Mouse (Mus musculus): Measurements from ENCODE around the gene Vgf. TPM values are rescaled to one million over a fixed set of nuclear protein-coding genes. Genes with fewer than 3 reads are reported as not detected.
A peak's percentile ranks its signal among the peaks of the same experiment; 100 is the strongest.

Gene Vgf
- polyA plus RNA-seq, 1 experiment from 2014 or later, result 0.08 TPM

DNA sequence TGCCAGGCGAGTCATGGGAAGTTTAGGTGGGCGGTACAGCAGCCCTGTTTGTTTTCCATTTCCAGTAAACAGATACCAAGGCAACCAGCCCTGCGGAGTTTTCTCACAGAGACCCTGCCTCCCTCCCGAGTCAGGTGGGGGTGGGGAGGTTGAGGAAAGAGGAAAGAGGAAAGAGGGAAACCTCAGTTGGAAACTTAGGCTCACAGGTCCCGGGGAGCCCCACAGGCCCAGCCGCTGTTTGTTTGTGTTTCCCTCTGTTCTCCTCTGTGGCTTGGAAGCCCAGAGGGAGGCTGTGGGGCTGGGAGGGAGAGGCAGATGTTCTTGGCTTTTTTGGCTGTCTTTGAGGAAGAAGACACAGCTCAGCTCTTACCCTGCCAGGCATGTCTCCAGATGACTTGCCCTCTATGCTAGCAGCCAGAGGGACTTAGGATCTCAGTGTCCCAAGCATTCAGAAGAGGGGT, 48.0 kb downstream of the Vgf start:
- H3K4me1 ChIP-seq, result peaks cover 24% of the 10 kb centered on the region
- WGBS, result 30% methylated on average over 6 of the region's 6 CpGs
- no peak overlapping the region for H3K4me3 ChIP-seq
- ATAC-seq (ENCODE audit: low FRiP score, low read depth), result no peak
- no peaks in the 10 kb centered on the region for H3K9me3 ChIP-seq
- no peaks in the 10 kb centered on the region for H3K36me3 ChIP-seq
- no peaks in the 10 kb centered on the region for H3K27me3 ChIP-seq
- H3K4me2 ChIP-seq (replicated peaks), result no peak overlapping the region
- no peak overlapping the region for H3K27ac ChIP-seq
- no peak overlapping the region for H3K9ac ChIP-seq

DNA sequence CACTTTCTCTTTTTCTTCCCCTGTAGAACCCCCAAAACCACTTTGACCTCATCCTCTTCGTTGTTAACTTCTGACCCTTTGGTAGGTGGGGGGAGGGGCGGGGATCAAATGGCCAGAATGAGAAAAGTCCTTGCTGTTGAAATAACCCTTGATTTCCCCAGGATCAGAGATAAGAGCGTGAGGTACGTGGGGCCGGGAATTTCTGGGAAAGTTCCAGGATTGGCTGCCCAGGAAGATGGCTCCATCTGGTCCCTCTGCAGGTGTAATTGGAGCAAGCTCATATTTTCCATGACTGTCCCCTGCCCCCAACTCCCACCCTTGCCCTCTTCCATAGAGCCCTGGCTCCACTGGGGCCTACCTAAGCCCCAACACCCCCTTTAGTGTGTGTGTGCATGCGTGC, 49.5 kb downstream of the Vgf start:
- Histone ChIP-seq H3K27ac (0 out of 2 replicates have a peak overlapping the region, but pooled peaks have one; percentile 3), H3K36me3 (no peaks in the 10 kb centered on the region), H3K9me3 (no peaks in the 10 kb centered on the region), H3K9ac (no peak overlapping the region), H3K4me2 (replicated peaks) (no peak overlapping the region), H3K27me3 (no peaks in the 10 kb centered on the region), H3K4me1 (peaks cover 24% of the 10 kb centered on the region), H3K4me3 (no peak overlapping the region)
- WGBS, result 70% methylated on average over 6 of the region's 6 CpGs
- ATAC-seq (ENCODE audit: low FRiP score, low read depth), result no peak

DNA sequence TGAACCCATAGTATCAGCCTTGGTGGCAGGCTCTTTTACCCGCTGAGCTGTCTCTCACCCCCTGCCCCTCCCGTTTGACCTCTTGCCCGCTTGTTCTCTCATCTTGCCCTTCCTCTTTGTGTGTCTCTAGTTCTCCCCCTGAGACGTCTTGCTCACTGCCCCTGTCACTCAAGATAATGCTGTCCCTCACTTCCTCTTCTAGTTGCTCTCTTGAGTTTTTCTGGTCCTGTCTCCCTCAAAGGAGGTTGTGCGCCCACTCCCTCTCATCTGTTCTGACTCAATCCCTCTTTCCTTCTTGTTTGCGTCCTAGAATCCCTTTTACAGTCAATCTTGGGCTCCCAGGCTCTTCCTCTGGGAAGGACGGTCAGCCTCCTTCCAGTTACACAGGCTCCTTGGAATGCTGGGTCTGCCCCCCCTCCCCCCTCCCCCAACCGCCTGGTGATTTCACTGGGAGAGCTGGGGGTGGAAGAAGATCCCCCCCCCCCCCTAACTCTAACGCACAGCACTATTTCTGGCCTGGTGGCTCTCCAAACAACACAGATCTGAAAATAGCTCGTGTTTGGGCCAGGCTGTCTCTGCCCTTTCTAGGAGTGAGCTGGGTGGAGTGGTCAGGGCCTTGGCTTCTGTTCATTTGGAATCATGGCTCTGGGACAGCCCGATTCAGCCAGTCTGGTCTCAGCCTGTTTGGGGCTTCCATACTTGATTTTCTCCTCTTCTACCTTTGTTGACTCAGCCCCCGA, 50.2 kb downstream of the Vgf start:
- H3K36me3 ChIP-seq, result no peaks in the 10 kb centered on the region
- no peaks in the 10 kb centered on the region for H3K27me3 ChIP-seq
- no peaks in the 10 kb centered on the region for H3K9me3 ChIP-seq
- no peak for ATAC-seq (ENCODE audit: low FRiP score, low read depth)
- 0 out of 2 replicates have a peak overlapping the region, but pooled peaks have one; percentile 3 for H3K27ac ChIP-seq
- H3K4me3 ChIP-seq, result no peak overlapping the region
- H3K9ac ChIP-seq, result no peak overlapping the region
- H3K4me1 ChIP-seq, result peaks cover 24% of the 10 kb centered on the region
- no peak overlapping the region for H3K4me2 ChIP-seq (replicated peaks)
- 44% methylated on average over 12 of the region's 12 CpGs for WGBS

DNA sequence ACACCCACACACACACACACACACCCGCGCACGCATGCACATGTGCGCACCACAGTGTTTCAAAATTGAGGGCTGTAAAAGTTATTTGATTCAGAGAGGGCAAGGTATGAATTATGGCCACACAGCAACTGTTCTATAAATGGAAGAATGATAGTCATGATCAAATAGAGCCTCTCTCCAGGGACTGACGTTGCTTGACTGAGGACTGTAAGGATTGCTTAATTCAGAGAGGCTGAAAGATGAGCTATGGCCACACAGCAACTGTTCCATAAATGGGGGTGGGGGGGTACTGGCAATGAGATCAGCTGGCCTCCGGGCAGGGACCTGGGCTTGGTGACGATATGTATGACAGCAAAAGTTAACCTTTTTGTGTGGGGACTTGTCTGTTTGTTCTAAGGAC, 51.0 kb downstream of the Vgf start:
- Histone ChIP-seq H3K9me3 (no peaks in the 10 kb centered on the region), H3K36me3 (no peaks in the 10 kb centered on the region), H3K4me1 (peaks cover 18% of the 10 kb centered on the region), H3K4me3 (no peak overlapping the region), H3K27ac (no peak overlapping the region), H3K9ac (no peak overlapping the region), H3K4me2 (replicated peaks) (no peak overlapping the region), H3K27me3 (no peaks in the 10 kb centered on the region)
- no peak for ATAC-seq (ENCODE audit: low FRiP score, low read depth)
- 87% methylated on average over 7 of the region's 7 CpGs for WGBS

DNA sequence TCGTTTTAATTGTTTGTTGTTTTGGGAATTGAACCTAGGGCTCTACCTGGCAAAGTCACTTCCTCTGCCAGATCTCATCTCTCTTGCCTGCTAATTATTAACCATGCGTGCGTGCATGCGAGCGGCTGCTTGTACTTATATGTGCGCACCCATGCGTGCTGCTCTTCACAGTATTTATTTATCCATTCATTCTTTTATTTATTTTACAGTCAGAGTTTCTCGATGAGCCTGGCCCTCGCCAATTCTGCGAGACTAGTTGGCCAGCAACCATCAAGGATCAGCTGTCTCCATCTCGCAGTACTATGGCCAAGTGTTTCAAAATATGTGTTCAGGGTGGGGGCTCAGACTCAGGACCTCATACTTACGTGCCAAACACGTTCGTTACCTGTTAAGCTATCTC, 51.8 kb downstream of the Vgf start:
- WGBS, result 89% methylated on average over 14 of the region's 14 CpGs
- H3K4me2 ChIP-seq (replicated peaks), result no peak overlapping the region
- H3K4me1 ChIP-seq, result peaks cover 9% of the 10 kb centered on the region; the same call in 1 of the 2 replicates
- H3K36me3 ChIP-seq, result no peaks in the 10 kb centered on the region
- no peak overlapping the region for H3K9ac ChIP-seq
- H3K4me3 ChIP-seq, result no peak overlapping the region
- no peaks in the 10 kb centered on the region for H3K9me3 ChIP-seq
- no peak overlapping the region for H3K27ac ChIP-seq
- no peaks in the 10 kb centered on the region for H3K27me3 ChIP-seq
- no peak for ATAC-seq (ENCODE audit: low FRiP score, low read depth)

DNA sequence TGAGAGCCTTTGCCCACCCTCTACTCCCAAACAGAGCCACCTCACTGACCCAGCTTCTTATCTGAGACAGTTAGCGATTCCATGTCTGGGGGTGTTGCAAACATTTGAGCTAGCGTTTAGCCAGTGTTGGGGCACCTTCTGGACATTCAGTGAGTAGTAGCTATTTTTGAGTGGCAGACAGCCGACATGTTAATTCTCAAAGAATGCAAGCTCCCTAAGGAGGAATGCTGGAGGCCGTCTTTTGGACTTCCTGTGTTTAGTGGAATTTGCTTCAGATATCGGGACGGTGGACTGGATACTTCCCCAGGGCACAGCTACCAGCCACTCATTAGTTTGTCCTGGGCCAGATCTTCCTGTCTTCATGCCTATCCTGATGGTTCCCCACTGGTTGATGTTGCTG, 52.4 kb downstream of the Vgf start:
- no peak overlapping the region for H3K4me2 ChIP-seq (replicated peaks)
- H3K36me3 ChIP-seq, result no peaks in the 10 kb centered on the region
- no peaks in the 10 kb centered on the region for H3K9me3 ChIP-seq
- no peak overlapping the region for H3K27ac ChIP-seq
- H3K9ac ChIP-seq, result no peak overlapping the region
- 44% methylated on average over 6 of the region's 6 CpGs for WGBS
- peaks cover 9% of the 10 kb centered on the region; the same call in 1 of the 2 replicates for H3K4me1 ChIP-seq
- no peaks in the 10 kb centered on the region for H3K27me3 ChIP-seq
- no peak for ATAC-seq (ENCODE audit: low FRiP score, low read depth)
- H3K4me3 ChIP-seq, result no peak overlapping the region

DNA sequence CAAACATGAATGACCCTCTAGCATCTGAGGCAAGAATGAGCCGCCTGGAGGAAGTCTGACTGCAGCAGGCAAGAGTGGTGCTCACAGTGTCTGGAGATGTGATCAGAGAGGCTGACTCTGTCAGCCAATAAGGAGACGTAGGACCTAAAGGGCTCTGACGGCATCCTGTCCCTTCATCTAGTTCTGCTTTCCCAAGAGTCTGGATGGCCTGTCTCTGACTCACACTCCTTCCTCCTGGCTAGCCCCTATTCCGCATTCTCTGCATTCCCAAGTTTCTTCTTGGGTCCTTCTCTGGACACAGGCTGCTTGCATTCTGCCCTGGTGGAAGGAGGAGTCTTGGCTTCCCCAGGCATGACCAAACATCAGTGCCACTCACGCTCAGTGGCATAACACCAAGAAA, 53.7 kb downstream of the Vgf start:
- no peak for ATAC-seq (ENCODE audit: low FRiP score, low read depth)
- Histone ChIP-seq H3K36me3 (no peaks in the 10 kb centered on the region), H3K27me3 (no peaks in the 10 kb centered on the region), H3K9me3 (no peaks in the 10 kb centered on the region), H3K4me3 (no peak overlapping the region), H3K4me2 (replicated peaks) (no peak overlapping the region), H3K9ac (no peak overlapping the region), H3K27ac (no peak overlapping the region), H3K4me1 (peaks cover 9% of the 10 kb centered on the region; the same call in 1 of the 2 replicates)
- 50% methylated on average over 5 of the region's 5 CpGs for WGBS

MicroRNA genes within 50 kb of the gene (microRNA counts, 519-probe panel; counts per million panel counts)
- not detected for microRNA mmu-miR-702

Small RNA genes within 50 kb of the gene (microRNA-seq; reads per million reads assigned to microRNA genes)
- gene Mir702, result 18.3 reads per million, percentile 34 among the genes with 10 or more reads in this experiment

Other genes with a start within 250 kb of the Vgf start
- gene Col26a1, start 143.2 kb upstream of the Vgf start, polyA plus RNA-seq (2015; fragmentation: Nextera tagmentation; extraction: Ambion mirVana), result 136 and 141 TPM in 2 replicates
- gene Ift22, start 118.2 kb upstream of the Vgf start, polyA plus RNA-seq (2015; fragmentation: Nextera tagmentation; extraction: Ambion mirVana), result 60.4 and 65.8 TPM in 2 replicates
- gene Fis1, start 73.1 kb upstream of the Vgf start, polyA plus RNA-seq (2015; fragmentation: Nextera tagmentation; extraction: Ambion mirVana), result 263 and 274 TPM in 2 replicates
- gene Cldn15, start 59.8 kb upstream of the Vgf start, polyA plus RNA-seq (2015; fragmentation: Nextera tagmentation; extraction: Ambion mirVana), result 0.10 and 0.20 TPM in 2 replicates
- gene Plod3, start 39.4 kb upstream of the Vgf start, polyA plus RNA-seq (2015; fragmentation: Nextera tagmentation; extraction: Ambion mirVana), result 63.1 and 65.1 TPM in 2 replicates
- 111 and 120 TPM in 2 replicates for gene Znhit1, start 38.4 kb upstream of the Vgf start, polyA plus RNA-seq (2015; fragmentation: Nextera tagmentation; extraction: Ambion mirVana)
- gene Ap1s1, start 19.7 kb downstream of the Vgf start, polyA plus RNA-seq (2015; fragmentation: Nextera tagmentation; extraction: Ambion mirVana), result 156 and 159 TPM in 2 replicates
- 0.28 and 0.83 TPM in 2 replicates for gene Serpine1, start 45.9 kb downstream of the Vgf start, polyA plus RNA-seq (2015; fragmentation: Nextera tagmentation; extraction: Ambion mirVana)
- gene Trim56, start 89.8 kb downstream of the Vgf start, polyA plus RNA-seq (2015; fragmentation: Nextera tagmentation; extraction: Ambion mirVana), result 6.9 and 7.5 TPM in 2 replicates
- not detected in 2 replicates for gene Muc3, start 122.9 kb downstream of the Vgf start, polyA plus RNA-seq (2015; fragmentation: Nextera tagmentation; extraction: Ambion mirVana)
- 0.10 TPM in 1 of 2 replicates, not detected in the other for gene Muc3a, start 186.0 kb downstream of the Vgf start, polyA plus RNA-seq (2015; fragmentation: Nextera tagmentation; extraction: Ambion mirVana)